Mouse (Mus musculus) mouse embryonic stem cell (cell line): ENCODE results near the gene Vmn1r208.
"Not testable (repeated sequence)": the region's sequence is repeated elsewhere in the genome, so short reads cannot be mapped to it uniquely, and the experiment has no call there.

Experiments
- in situ Hi-C, 2 experiments: fragments of 300-500 bp; cut with MboI; formaldehyde crosslinking; loops; 1 replicate in 1 of 2; 3 replicates in 1 of 2; pipeline ENCODE4 v1.14.3; 2019 to 2020; ENCODE audit warnings: low sequenced_read_pairs in 2 of 2, low pct_unique_long_range_greater_than_20kb in 1 of 2, mixed read lengths in 1 of 2; ENCODE audit not compliant: unreplicated experiment in 1 of 2

Vmn1r208 gene

GRCm38 (mm10) chr13:22777300-22777699 lies at the start of gene Vmn1r208:
TSS of gene Vmn1r208 (minus strand) at chr13:22777400.
- in situ Hi-C loops, result not testable (repeated sequence)

DNA sequence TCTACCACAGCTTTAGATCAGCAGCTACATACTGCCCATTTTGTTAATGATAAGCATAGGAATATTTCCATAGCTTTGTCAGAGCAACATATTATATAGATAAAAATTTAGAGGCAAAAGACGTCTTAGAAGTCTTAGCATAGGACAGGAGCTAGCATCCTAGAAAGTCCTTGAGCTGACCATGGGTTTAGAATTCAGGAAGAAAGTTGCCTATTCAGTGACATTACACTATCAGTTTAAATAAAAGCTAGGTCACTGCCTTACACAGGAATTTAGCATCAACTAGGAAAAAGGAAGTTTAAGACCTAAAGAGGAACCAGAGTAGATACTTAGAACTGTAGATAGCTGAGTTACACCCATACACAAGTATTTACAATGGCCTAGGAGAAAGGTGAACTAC lies 44.4 kb upstream of the Vmn1r208 start:
- in situ Hi-C loops, result not testable (repeated sequence)

DNA sequence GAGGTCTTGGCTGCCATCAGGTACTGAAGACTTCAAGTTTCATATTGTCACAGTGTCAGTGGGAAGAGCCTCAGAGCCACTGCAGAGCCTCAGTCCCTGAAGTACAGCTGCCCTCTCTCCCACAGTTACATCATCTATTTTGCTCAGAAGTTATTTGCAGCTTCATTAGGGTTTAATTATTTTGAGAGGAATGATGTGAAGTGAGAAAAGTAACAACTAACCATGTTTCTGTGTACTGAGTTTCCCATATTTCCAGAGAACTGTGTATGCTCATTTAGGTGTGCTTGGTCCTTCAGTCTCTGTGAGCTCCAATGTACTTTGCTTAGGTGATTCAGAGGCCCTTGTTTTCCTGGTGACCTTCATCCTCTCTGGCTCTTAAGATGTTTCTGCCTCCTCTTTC lies 32.4 kb upstream of the Vmn1r208 start, which contains the start of gene Vmn1r209:
Gene Vmn1r209 (minus strand): TSS at position 101 of the 400 bp plus-strand sequence.
- in situ Hi-C loops, result not testable (repeated sequence)

DNA sequence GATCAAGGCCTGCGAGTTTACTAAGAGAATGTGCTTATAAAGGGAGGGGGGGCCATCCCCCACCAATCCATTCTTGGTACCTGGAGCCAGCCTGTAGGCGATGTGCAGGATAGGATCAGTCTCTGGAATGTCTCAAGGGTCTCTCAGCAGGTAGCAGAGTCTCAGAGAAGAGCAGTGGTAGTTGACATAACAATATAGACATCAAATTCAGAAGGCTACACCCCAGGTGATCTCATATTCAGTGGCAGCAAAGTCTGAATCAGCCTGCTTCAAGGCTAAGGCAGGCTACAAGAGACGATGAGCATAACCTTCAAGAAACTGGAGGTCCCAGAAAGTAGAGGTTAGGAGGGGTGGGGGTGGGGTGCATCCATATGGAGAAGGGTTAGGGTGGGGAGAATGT lies 10.9 kb upstream of the Vmn1r208 start:
- in situ Hi-C loops, result not testable (repeated sequence)

DNA sequence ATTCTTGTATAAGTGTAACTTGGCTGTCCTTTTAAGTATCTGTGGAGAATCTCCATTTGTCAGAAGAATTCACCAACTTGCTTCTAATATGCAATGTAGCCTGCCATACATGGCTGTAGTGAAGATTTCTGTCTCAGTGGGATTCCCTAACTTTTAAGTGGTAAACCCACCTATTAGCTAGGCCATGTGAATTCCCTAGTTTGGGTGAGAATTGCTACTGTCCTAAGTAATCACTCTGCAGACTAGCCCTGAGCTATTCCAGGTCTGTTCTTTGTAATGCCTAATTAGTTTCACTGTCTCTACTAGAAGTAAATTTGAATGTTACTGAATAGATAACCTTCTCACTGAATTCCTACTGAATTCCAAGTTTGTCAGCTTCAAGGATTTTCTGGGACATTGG lies 7.0 kb upstream of the Vmn1r208 start:
- in situ Hi-C loops, result not testable (repeated sequence)

GRCm38 (mm10) chr13:22771592-22771991 lies 5.6 kb downstream of the Vmn1r208 start:
- in situ Hi-C loops, result not testable (repeated sequence)

- in situ Hi-C loops, result no loop called here
Observed at GRCm38 (mm10) chr13:22747524-22747923, 29.7 kb downstream of the Vmn1r208 start.

DNA sequence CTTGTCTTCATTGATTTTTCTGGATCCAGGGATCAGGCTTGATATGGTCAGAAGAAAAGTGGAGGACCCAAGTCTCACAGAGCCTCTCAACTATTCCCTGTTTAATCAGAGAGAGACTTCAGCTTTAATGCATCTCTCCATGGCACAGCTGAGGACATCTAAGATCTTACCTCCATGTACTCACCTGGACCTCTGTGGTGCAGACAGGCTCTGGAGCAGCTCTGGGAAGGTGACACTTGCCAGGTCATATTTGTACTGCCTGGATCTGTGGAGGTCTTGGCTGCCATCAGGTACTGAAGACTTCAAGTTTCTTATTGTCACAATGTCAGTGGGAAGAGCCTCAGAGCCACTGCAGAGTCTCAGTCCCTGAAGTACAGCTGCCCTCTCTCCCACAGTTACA lies 47.7 kb downstream of the Vmn1r208 start, which contains the start of gene Vmn1r207-ps:
Gene Vmn1r207-ps (minus strand): TSS at position 101 of the 400 bp plus-strand sequence.
- in situ Hi-C loops, result not testable (repeated sequence)
